In the genomic region with DNA sequence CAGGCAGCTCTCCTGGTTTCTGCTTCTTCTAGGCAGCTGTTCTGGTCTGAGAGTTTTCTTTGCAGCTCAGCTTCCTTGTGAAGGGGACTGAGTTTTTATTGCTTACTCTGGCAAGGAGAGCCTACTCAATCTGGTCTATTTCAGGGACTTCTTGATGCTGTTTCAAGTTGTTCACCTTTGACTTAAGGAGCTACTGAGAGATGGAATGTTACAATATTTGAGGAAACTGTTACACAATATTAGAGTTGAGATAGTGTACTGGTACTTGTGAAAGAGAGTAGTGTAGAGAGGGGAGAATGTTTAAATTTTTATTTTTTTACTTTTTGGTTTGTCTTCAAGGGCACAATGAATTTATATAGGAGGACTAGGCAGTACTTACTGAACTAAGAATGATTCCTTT, we compare ENCODE assay signal across 28 mouse cellular contexts. TPM values are rescaled to one million over a fixed set of nuclear protein-coding genes. Genes with fewer than 3 reads are reported as not detected.
DNase-seq lines count a peak whose midpoint lies in the region; ATAC-seq and TF ChIP-seq lines count a peak whose summit lies in the region.
"Had no signal": no experiment of that assay in that cellular context is flagged by ENCODE, and none has a peak within 500 bp of the region (broad histone marks: within the 10 kb centered on the region; RNA-seq: fewer than 3 reads in every experiment).

No protein-coding gene starts in this region.

- H3K9me3 ChIP-seq in lung, embryonic 14.5 days (ENCODE audit: low read depth, low read length), result no peaks in the 10 kb centered on the region
- no peaks in the 10 kb centered on the region for H3K9me3 ChIP-seq in lung, postnatal 0 days (ENCODE audit: low read length)
- H3K9me3 ChIP-seq: embryonic facial prominence, embryonic 12.5 days; embryonic facial prominence, embryonic 15.5 days; G1E; heart, embryonic 10.5 days; heart, embryonic 13.5 days had no signal

- ATAC-seq in lung, embryonic 14.5 days (ENCODE audit: insufficient read depth), result no peak
- peak; percentile 90 for ATAC-seq in lung, postnatal 0 days
- ATAC-seq: forebrain, embryonic 14.5 days; forebrain, postnatal 0 days; hindbrain, postnatal 0 days; Patski had no signal

- no peak overlapping the region for H3K9ac ChIP-seq in lung, embryonic 14.5 days
- H3K9ac ChIP-seq in lung, postnatal 0 days (replicated peaks; ENCODE audit: low read depth), result no peak overlapping the region
- H3K9ac ChIP-seq: embryonic facial prominence, embryonic 12.5 days; embryonic facial prominence, embryonic 15.5 days; forebrain, postnatal 0 days; heart, embryonic 13.5 days; hindbrain, embryonic 14.5 days had no signal

- H3K27ac ChIP-seq in lung, embryonic 14.5 days (ENCODE audit: low read depth), result no peak overlapping the region
- H3K27ac ChIP-seq in lung, postnatal 0 days (ENCODE audit: low read length), result no peak overlapping the region
- H3K27ac ChIP-seq: embryonic facial prominence, embryonic 12.5 days; embryonic facial prominence, embryonic 15.5 days; heart, adult 2 months; heart, embryonic 10.5 days; heart, embryonic 13.5 days; hindbrain, embryonic 14.5 days; hindbrain, postnatal 0 days had no signal

- peak; percentile 20 for DNase-seq in lung, embryonic 14.5 days
- no peak for DNase-seq in lung, postnatal 10 days
- peak; percentile 72 for DNase-seq in lung, postnatal 0 days (ENCODE audit: low spot score)
- no peak for DNase-seq in lung, postnatal 14 days
- peak; percentile 57 for DNase-seq in lung, postnatal 36 days
- DNase-seq in left cerebral cortex, postnatal 25 days (ENCODE audit: low spot score in 2 of 2), result no peak
- DNase-seq in frontal cortex, postnatal 36 days (ENCODE audit: low spot score in 2 of 2), result no peak
- no peak for DNase-seq in natural killer cell, adult 2 months (ENCODE audit: low spot score in 2 of 2)
- DNase-seq: adrenal gland, postnatal 14 days; B cell, adult 2 months; cerebellum, adult 18-20 months; cerebellum, adult 9-11 months; cerebellum, postnatal 25 days; forebrain, postnatal 0 days; gastrocnemius, postnatal 25 days; heart, adult 2 months; heart, postnatal 14 days; heart, postnatal 4 days had no signal

- no peak for TF ChIP-seq CTCF in lung, embryonic 14.5 days (IDR thresholded peaks at IDR 0.05; ENCODE audit: low read depth)
- TF ChIP-seq CTCF in lung, postnatal 0 days (IDR thresholded peaks at IDR 0.05), result no peak

- intact Hi-C loops in left cerebral cortex, postnatal 25 days (cut with DNase I), result no loop called here

- H3K27me3 ChIP-seq in lung, embryonic 14.5 days (ENCODE audit: insufficient read depth, low read length), result no peaks in the 10 kb centered on the region
- no peaks in the 10 kb centered on the region for H3K27me3 ChIP-seq in lung, postnatal 0 days (replicated peaks; ENCODE audit: insufficient read depth, low read length)
- H3K27me3 ChIP-seq: CH12.LX; embryonic facial prominence, embryonic 12.5 days; embryonic facial prominence, embryonic 15.5 days; heart, embryonic 13.5 days; Patski had no signal

- H3K4me3 ChIP-seq in lung, embryonic 14.5 days (ENCODE audit: low read depth, low read length), result no peak overlapping the region
- no peak overlapping the region for H3K4me3 ChIP-seq in lung, postnatal 0 days (ENCODE audit: low read depth, low read length)
- H3K4me3 ChIP-seq: embryonic facial prominence, embryonic 12.5 days; embryonic facial prominence, embryonic 15.5 days; heart, adult 2 months; heart, embryonic 10.5 days; heart, embryonic 13.5 days had no signal

- no peaks in the 10 kb centered on the region for H3K4me1 ChIP-seq in lung, embryonic 14.5 days (ENCODE audit: insufficient read depth)
- no peaks in the 10 kb centered on the region for H3K4me1 ChIP-seq in lung, postnatal 0 days (ENCODE audit: insufficient read depth, low read depth, low read length)
- H3K4me1 ChIP-seq: embryonic facial prominence, embryonic 12.5 days; heart, embryonic 10.5 days; heart, embryonic 13.5 days had no signal

- H3K36me3 ChIP-seq in lung, embryonic 14.5 days (ENCODE audit: insufficient read depth), result peaks cover 59% of the 10 kb centered on the region
- H3K36me3 ChIP-seq in lung, postnatal 0 days (ENCODE audit: insufficient read depth, low read length), result peaks cover 8% of the 10 kb centered on the region; the same call in 1 of the 2 replicates

- H3K4me2 ChIP-seq in lung, embryonic 14.5 days, result no peak overlapping the region
- no peak overlapping the region for H3K4me2 ChIP-seq in lung, postnatal 0 days (replicated peaks; ENCODE audit: low read depth, low read length)
- H3K4me2 ChIP-seq: embryonic facial prominence, embryonic 12.5 days; embryonic facial prominence, embryonic 15.5 days; heart, embryonic 13.5 days; hindbrain, embryonic 14.5 days had no signal

- peak; percentile 66; the same call in 1 of the 2 replicates for TF ChIP-seq EP300 in lung, postnatal 0 days (IDR thresholded peaks at IDR 0.05)

RNA-seq across cellular contexts. Expression of a gene that starts 53.9 kb away (rescaled TPM):
- 15.8 and 17.9 TPM in 2 replicates for polyA plus RNA-seq in lung, embryonic 14.5 days (2014; fragmentation: Nextera tagmentation; extraction: Ambion mirVana)
- polyA plus RNA-seq in lung, postnatal 0 days (2015; fragmentation: Nextera tagmentation; extraction: Ambion mirVana), result 7.4 and 8.6 TPM in 2 replicates
- total RNA-seq in left cerebral cortex, postnatal 25 days (2021), result 10 to 100 TPM; 63.8 to 70.7 TPM

Comparison
In these comparisons a context has a peak if more than half of its experiments do, and no peak if none do; other contexts are left out.
1. DNase-seq: peak in lung, embryonic 14.5 days (single experiment), lung, postnatal 0 days (single experiment) and lung, postnatal 36 days (single experiment); none in lung, postnatal 10 days (single experiment), lung, postnatal 14 days (single experiment), left cerebral cortex, postnatal 25 days (0 of 2), frontal cortex, postnatal 36 days (0 of 2) and natural killer cell, adult 2 months (0 of 2).